Mouse (Mus musculus) myocyte (in vitro differentiated cells): ENCODE measurements around the gene Slc22a15. TPM values are rescaled to one million over a fixed set of nuclear protein-coding genes. Genes with fewer than 3 reads are reported as not detected.
A peak's percentile ranks its signal among the peaks of the same experiment; 100 is the strongest.

Experiments
- H3K27me3 ChIP-seq: one replicate; pipeline ENCODE4 v1.6.1; 2011; ENCODE audit not compliant: control insufficient read depth, insufficient read depth, insufficient read length
- H3K36me3 ChIP-seq: one replicate; pipeline ENCODE4 v1.6.1; 2011; ENCODE audit not compliant: control insufficient read depth, insufficient read depth
- H3K4me2 ChIP-seq: one replicate; pipeline ENCODE4 v1.6.1; 2011; ENCODE audit warnings: low read depth, control low read depth
- H3K4me3 ChIP-seq: one replicate; pipeline ENCODE4 v1.5.1; 2011; ENCODE audit warnings: mild to moderate bottlenecking, control low read depth, moderate library complexity
- H3K79me2 ChIP-seq: one replicate; pipeline ENCODE4 v1.6.1; 2011; ENCODE audit not compliant: control insufficient read depth, insufficient read depth
- H3ac ChIP-seq: one replicate; pipeline ENCODE4 v1.6.1; 2011; ENCODE audit not compliant: control insufficient read depth, insufficient read length
- CEBPB ChIP-seq: IDR thresholded peaks from 2 replicates; pipeline ENCODE4 v1.6.1; 2011; ENCODE audit warnings: mild to moderate bottlenecking, moderate library complexity; ENCODE audit not compliant: poor library complexity, insufficient read depth, severe bottlenecking
- E2F4 ChIP-seq: IDR thresholded peaks from one replicate; pipeline ENCODE4 v1.6.1; 2011; ENCODE audit warnings: mild to moderate bottlenecking, control low read depth, moderate library complexity; ENCODE audit not compliant: insufficient read depth
- MAX ChIP-seq: IDR thresholded peaks from one replicate; pipeline ENCODE4 v1.6.1; 2011; ENCODE audit warnings: low read depth, mild to moderate bottlenecking, control low read depth
- MYOD1 ChIP-seq, 3 experiments: IDR thresholded peaks; one replicate each; pipeline ENCODE4 v1.6.1; 2011; ENCODE audit warnings: control low read depth in 2 of 3, low read depth in 2 of 3, mild to moderate bottlenecking in 2 of 3, moderate library complexity in 1 of 3; ENCODE audit not compliant: insufficient read length in 2 of 3, control insufficient read depth in 1 of 3
- MYOG ChIP-seq, 3 experiments: IDR thresholded peaks; one replicate each; pipeline ENCODE4 v1.6.1; 2011; ENCODE audit warnings: control low read depth in 2 of 3, low read depth in 2 of 3, mild to moderate bottlenecking in 2 of 3; ENCODE audit not compliant: insufficient read length in 2 of 3, control insufficient read depth in 1 of 3, insufficient read depth in 1 of 3
- POLR2A ChIP-seq: IDR thresholded peaks from one replicate; pipeline ENCODE4 v1.6.1; 2011; ENCODE audit warnings: low read depth, mild to moderate bottlenecking, control low read depth, moderate library complexity; ENCODE audit not compliant: insufficient read length
- POLR2AphosphoS2 ChIP-seq: IDR thresholded peaks from one replicate; pipeline ENCODE4 v1.6.1; 2011; ENCODE audit warnings: low read depth, control low read depth; ENCODE audit not compliant: insufficient read length
- REST ChIP-seq: IDR thresholded peaks from one replicate; pipeline ENCODE4 v1.6.1; 2011; ENCODE audit warnings: mild to moderate bottlenecking, control low read depth, moderate library complexity; ENCODE audit not compliant: insufficient read depth, insufficient read length
- SRF ChIP-seq: IDR thresholded peaks from one replicate; pipeline ENCODE4 v1.6.1; 2011; ENCODE audit warnings: low read depth; ENCODE audit not compliant: control insufficient read depth, insufficient read length
- TCF12 ChIP-seq: IDR thresholded peaks from one replicate; pipeline ENCODE4 v1.6.1; 2011; ENCODE audit warnings: mild to moderate bottlenecking, control low read depth; ENCODE audit not compliant: poor library complexity, insufficient read depth, severe bottlenecking
- TCF3 ChIP-seq: IDR thresholded peaks from one replicate; pipeline ENCODE4 v1.6.1; 2011; ENCODE audit warnings: low read depth, control low read depth; ENCODE audit not compliant: insufficient read length
- USF1 ChIP-seq: IDR thresholded peaks from one replicate; pipeline ENCODE4 v1.6.1; 2011; ENCODE audit warnings: low read depth, mild to moderate bottlenecking, control low read depth, moderate library complexity
- polyA plus RNA-seq: library from polyadenylated mRNA; unstranded; fragments of >200 nt; fragmentation: generic; extraction: Trizol; gene quantifications from one replicate; pipeline ENCODE4 v1.2.1, GENCODE M21; 2012; ENCODE audit warnings: missing spikeins

Gene Slc22a15
- polyA plus RNA-seq, 1 experiment, result 6.2 TPM

- Histone ChIP-seq H3K36me3 (no peaks in the 10 kb centered on the region), H3K79me2 (no peaks in the 10 kb centered on the region), H3K4me3 (no peak overlapping the region), H3K27me3 (no peaks in the 10 kb centered on the region), H3K4me2 (no peak overlapping the region), H3ac (no peak overlapping the region)
- no peak for TF ChIP-seq E2F4
- no peak for TF ChIP-seq TCF12
- no peak for TF ChIP-seq POLR2AphosphoS2
- no peak for TF ChIP-seq REST
- no peak for TF ChIP-seq CEBPB
- no peak for TF ChIP-seq MYOD1 (IDR thresholded peaks at IDR 0.05; ENCODE audit: control insufficient read depth in 1 of 3, insufficient read length in 2 of 3, low read depth in 2 of 3)
- no peak for TF ChIP-seq POLR2A
- no peak for TF ChIP-seq MAX
- TF ChIP-seq USF1, result no peak
- TF ChIP-seq SRF, result no peak
- no peak for TF ChIP-seq MYOG (IDR thresholded peaks at IDR 0.05; ENCODE audit: control insufficient read depth in 1 of 3, insufficient read depth in 1 of 3, insufficient read length in 2 of 3, low read depth in 2 of 3)
- no peak for TF ChIP-seq TCF3
Observed at GRCm38 (mm10) chr3:101958047-101958446, 33.8 kb upstream of the Slc22a15 start.

GRCm38 (mm10) chr3:101953506-101953905 lies 29.3 kb upstream of the Slc22a15 start:
- H3K4me2 ChIP-seq, result no peak overlapping the region
- H3K36me3 ChIP-seq, result no peaks in the 10 kb centered on the region
- H3K79me2 ChIP-seq, result no peaks in the 10 kb centered on the region
- no peak overlapping the region for H3ac ChIP-seq
- TF ChIP-seq E2F4 (no peak), SRF (no peak), TCF12 (no peak), USF1 (no peak), REST (no peak), MYOG (IDR thresholded peaks at IDR 0.05; ENCODE audit: control insufficient read depth in 1 of 3, insufficient read depth in 1 of 3, insufficient read length in 2 of 3, low read depth in 2 of 3) (no peak), CEBPB (no peak), POLR2A (no peak), TCF3 (no peak), POLR2AphosphoS2 (no peak), MYOD1 (IDR thresholded peaks at IDR 0.05; ENCODE audit: control insufficient read depth in 1 of 3, insufficient read length in 2 of 3, low read depth in 2 of 3) (no peak), MAX (no peak)
- H3K27me3 ChIP-seq, result no peaks in the 10 kb centered on the region
- H3K4me3 ChIP-seq, result no peak overlapping the region

GRCm38 (mm10) chr3:101952577-101952976 lies 28.3 kb upstream of the Slc22a15 start:
- Histone ChIP-seq H3K79me2 (no peaks in the 10 kb centered on the region), H3ac (no peak overlapping the region), H3K4me3 (no peak overlapping the region), H3K27me3 (no peaks in the 10 kb centered on the region), H3K36me3 (no peaks in the 10 kb centered on the region), H3K4me2 (no peak overlapping the region)
- TF ChIP-seq CEBPB (no peak), MYOG (IDR thresholded peaks at IDR 0.05; ENCODE audit: control insufficient read depth in 1 of 3, insufficient read depth in 1 of 3, insufficient read length in 2 of 3, low read depth in 2 of 3) (no peak), USF1 (no peak), POLR2A (no peak), TCF12 (no peak), E2F4 (no peak), SRF (no peak), MYOD1 (IDR thresholded peaks at IDR 0.05; ENCODE audit: control insufficient read depth in 1 of 3, insufficient read length in 2 of 3, low read depth in 2 of 3) (no peak), REST (no peak)

- no peak overlapping the region for H3K4me2 ChIP-seq
- no peaks in the 10 kb centered on the region for H3K79me2 ChIP-seq
- no peaks in the 10 kb centered on the region for H3K27me3 ChIP-seq
- no peak overlapping the region for H3ac ChIP-seq
- H3K4me3 ChIP-seq, result no peak overlapping the region
- 0 out of 2 replicates have a peak, but pooled peaks have one; percentile 22 for TF ChIP-seq CEBPB
- TF ChIP-seq E2F4, result no peak
- H3K36me3 ChIP-seq, result no peaks in the 10 kb centered on the region
Observed at GRCm38 (mm10) chr3:101948572-101948971, 24.3 kb upstream of the Slc22a15 start.

GRCm38 (mm10) chr3:101947250-101947649 lies 23.0 kb upstream of the Slc22a15 start:
- H3K4me3 ChIP-seq, result no peak overlapping the region
- no peaks in the 10 kb centered on the region for H3K36me3 ChIP-seq
- H3K27me3 ChIP-seq, result no peaks in the 10 kb centered on the region
- H3ac ChIP-seq, result no peak overlapping the region
- no peaks in the 10 kb centered on the region for H3K79me2 ChIP-seq
- no peak for TF ChIP-seq USF1
- TF ChIP-seq MYOG (IDR thresholded peaks at IDR 0.05; ENCODE audit: control insufficient read depth in 1 of 3, insufficient read depth in 1 of 3, insufficient read length in 2 of 3, low read depth in 2 of 3), result no peak
- TF ChIP-seq POLR2A, result no peak
- TF ChIP-seq REST, result no peak
- TF ChIP-seq CEBPB, result no peak
- TF ChIP-seq MYOD1 (IDR thresholded peaks at IDR 0.05; ENCODE audit: control insufficient read depth in 1 of 3, insufficient read length in 2 of 3, low read depth in 2 of 3), result no peak
- no peak for TF ChIP-seq E2F4
- TF ChIP-seq TCF12, result no peak
- TF ChIP-seq MAX, result no peak
- no peak for TF ChIP-seq TCF3
- TF ChIP-seq SRF, result no peak
- TF ChIP-seq POLR2AphosphoS2, result no peak
- H3K4me2 ChIP-seq, result no peak overlapping the region
